Mouse (Mus musculus) G1E (cell line): ENCODE data around the gene Usp4.

Experiments
- CTCF ChIP-seq: IDR thresholded peaks from 2 replicates; pipeline ENCODE4 v1.5.1; 2012; ENCODE audit warnings: low read depth, low read length, inconsistent platforms, mixed read lengths
- GATA1 ChIP-seq: IDR thresholded peaks from 2 replicates; pipeline ENCODE4 v1.6.1; 2012; ENCODE audit warnings: borderline replicate concordance, low read length, inconsistent platforms, mixed read lengths

DNA sequence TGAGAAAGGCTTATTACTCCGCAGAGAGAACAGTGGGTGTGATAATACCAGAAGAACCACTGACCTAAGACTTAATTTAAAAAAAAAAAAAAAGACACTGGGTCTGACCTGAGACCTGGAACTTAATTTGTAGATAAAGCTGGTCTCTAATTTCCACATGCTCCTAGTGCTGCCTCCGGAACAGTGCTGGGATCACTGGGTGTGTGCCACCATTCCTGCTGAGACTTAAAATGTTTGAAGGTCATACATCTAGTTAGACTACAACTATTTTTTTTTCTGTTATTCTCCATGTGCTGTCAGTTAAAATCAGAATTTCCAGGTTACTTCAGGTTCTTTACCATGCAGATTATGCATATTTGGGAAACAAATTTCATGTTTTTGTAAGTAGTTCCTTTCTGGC lies 39.5 kb upstream of the Usp4 start:
- TF ChIP-seq CTCF (no peak), GATA1 (no peak)
